Mouse (Mus musculus) bone marrow, adult 2 months (tissue): Measurements from ENCODE around the gene Nxpe5.

Experiments
- CTCF ChIP-seq: fragments of 200-500 bp; IDR thresholded peaks from 2 replicates; pipeline ENCODE4 v1.5.1; 2011; ENCODE audit warnings: low read length, control low read depth; ENCODE audit not compliant: control insufficient read depth, insufficient read depth
- POLR2A ChIP-seq: fragments of 200-500 bp; IDR thresholded peaks from 2 replicates; pipeline ENCODE4 v1.6.1; 2011; ENCODE audit warnings: low read depth, mild to moderate bottlenecking, control low read depth, low read length, borderline replicate concordance; ENCODE audit not compliant: control insufficient read depth

DNA sequence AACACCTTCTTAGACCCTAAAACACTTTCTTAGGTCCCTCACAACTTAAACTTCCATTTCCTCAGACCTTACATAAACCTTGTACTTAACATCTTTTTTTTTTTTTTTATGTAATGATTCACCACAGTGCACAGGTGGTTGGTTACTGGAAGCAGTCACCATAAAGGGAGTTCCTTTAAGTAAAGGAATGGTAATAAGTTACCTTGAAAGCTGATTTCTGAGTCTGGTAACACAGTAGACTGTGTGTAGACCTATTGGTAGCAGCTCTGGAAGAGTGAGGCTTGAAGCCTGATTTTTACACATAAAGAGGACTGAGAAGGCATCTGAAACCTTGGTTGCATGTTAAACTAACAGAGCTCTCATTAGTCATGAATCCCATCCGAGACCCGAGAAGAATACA lies 5.8 kb upstream of the Nxpe5 start:
- TF ChIP-seq POLR2A, result no peak
- no peak for TF ChIP-seq CTCF
